In the genomic region with DNA sequence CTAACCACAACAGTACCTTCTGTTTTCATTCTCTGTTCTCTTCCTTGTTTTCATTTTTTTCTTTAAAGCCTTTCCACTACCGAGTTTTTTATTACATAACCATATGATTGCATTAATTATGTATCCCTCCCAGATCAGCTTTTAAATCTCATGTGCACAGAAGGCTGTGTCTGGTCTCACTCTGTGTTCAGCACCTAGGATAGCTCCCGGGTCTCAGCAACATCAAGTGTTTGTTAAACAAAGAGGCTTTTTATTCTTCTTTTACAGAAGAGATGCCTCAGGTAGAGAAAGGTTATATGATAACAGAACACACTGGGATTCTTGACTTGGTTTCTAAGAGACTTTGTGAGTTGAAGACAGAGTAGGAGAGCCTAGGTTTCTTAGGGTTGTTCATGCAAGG, we compare ENCODE assay signal across 23 mouse cellular contexts.
A peak's percentile ranks its signal among the peaks of the same experiment; 100 is the strongest.
DNase-seq lines count a peak whose midpoint lies in the region; ATAC-seq and TF ChIP-seq lines count a peak whose summit lies in the region.
"Had no signal": no experiment of that assay in that cellular context is flagged by ENCODE, and none has a peak within 500 bp of the region (broad histone marks: within the 10 kb centered on the region; RNA-seq: fewer than 3 reads in every experiment).

No protein-coding gene starts in this region.

- WGBS in hindbrain, embryonic 12.5 days = 49% methylated on average over 2 of the region's 2 CpGs
- 41% methylated on average over 2 of the region's 2 CpGs for WGBS in heart, embryonic 12.5 days

- DNase-seq in kidney, postnatal 10 days = peak; percentile 15
- no peak for DNase-seq in kidney, postnatal 14 days
- peak; percentile 16 for DNase-seq in MEL (ENCODE audit: low read depth, low spot score)
- DNase-seq in embryo, embryonic 11.5 days (ENCODE audit: low read depth, low spot score) = peak; percentile 24
- DNase-seq in mesoderm, embryonic 11.5 days (ENCODE audit: low read depth, low spot score) = peak; percentile 22
- no peak for DNase-seq in urinary bladder, postnatal 4 days (ENCODE audit: low spot score in 2 of 2)
- DNase-seq: adrenal gland, postnatal 10 days; B cell, adult 2 months; cerebellum, adult 18-20 months; gastrocnemius, postnatal 36 days; heart, postnatal 14 days; kidney, adult 9 months; lung, adult 18-20 months; lung, postnatal 4 days; thymus, adult 2 months had no signal

- no peak for TF ChIP-seq CTCF in MEL (IDR thresholded peaks at IDR 0.05 in 2 of 3, conservative IDR thresholded peaks at IDR 0.05 in 1 of 3; ENCODE audit: control insufficient read depth in 1 of 3, insufficient read depth in 1 of 3, low read depth in 2 of 3, low read length in 3 of 3, poor library complexity in 1 of 3, severe bottlenecking in 1 of 3)

- no peak for ATAC-seq in hindbrain, embryonic 12.5 days (ENCODE audit: low FRiP score)
- no peak for ATAC-seq in heart, embryonic 12.5 days (ENCODE audit: insufficient number of reproducible peaks, low FRiP score)
- ATAC-seq: forebrain, embryonic 14.5 days; hindbrain, postnatal 0 days had no signal

- no peak overlapping the region for H3K4me2 ChIP-seq in hindbrain, embryonic 12.5 days (replicated peaks)
- no peak overlapping the region for H3K4me2 ChIP-seq in heart, embryonic 12.5 days
- H3K4me2 ChIP-seq: midbrain, embryonic 11.5 days; stomach, embryonic 15.5 days had no signal

- no peaks in the 10 kb centered on the region for H3K36me3 ChIP-seq in MEL (ENCODE audit: control insufficient read depth in 1 of 2, insufficient read depth in 2 of 2, low read length in 2 of 2)
- no peaks in the 10 kb centered on the region for H3K36me3 ChIP-seq in hindbrain, embryonic 12.5 days
- no peaks in the 10 kb centered on the region for H3K36me3 ChIP-seq in heart, embryonic 12.5 days
- H3K36me3 ChIP-seq: heart, embryonic 10.5 days; stomach, embryonic 15.5 days had no signal

- TF ChIP-seq EP300 in MEL (IDR thresholded peaks at IDR 0.05; ENCODE audit: low read depth in 1 of 2, low read length in 2 of 2) = no peak

- no peak overlapping the region for H3K27ac ChIP-seq in MEL (ENCODE audit: control insufficient read depth, low read depth, low read length)
- H3K27ac ChIP-seq in hindbrain, embryonic 12.5 days = no peak overlapping the region
- H3K27ac ChIP-seq in heart, embryonic 12.5 days (ENCODE audit: poor library complexity, severe bottlenecking) = no peak overlapping the region
- H3K27ac ChIP-seq: heart, embryonic 10.5 days; hindbrain, postnatal 0 days; stomach, embryonic 15.5 days had no signal

- no peak overlapping the region for H3K4me3 ChIP-seq in MEL (ENCODE audit: control insufficient read depth in 1 of 2, insufficient read depth in 1 of 2, low read depth in 2 of 2, low read length in 2 of 2)
- H3K4me3 ChIP-seq in hindbrain, embryonic 12.5 days = no peak overlapping the region
- H3K4me3 ChIP-seq in heart, embryonic 12.5 days = no peak overlapping the region
- H3K4me3 ChIP-seq: erythroblast, embryonic 14.5 days; heart, embryonic 10.5 days; stomach, embryonic 15.5 days had no signal

- no peaks in the 10 kb centered on the region for H3K27me3 ChIP-seq in MEL (ENCODE audit: control insufficient read depth in 1 of 2, insufficient read depth in 2 of 2, low read length in 2 of 2)
- no peaks in the 10 kb centered on the region for H3K27me3 ChIP-seq in hindbrain, embryonic 12.5 days
- no peaks in the 10 kb centered on the region for H3K27me3 ChIP-seq in heart, embryonic 12.5 days (replicated peaks)
- H3K27me3 ChIP-seq: stomach, embryonic 15.5 days had no signal

- TF ChIP-seq POLR2A in MEL (IDR thresholded peaks at IDR 0.05; ENCODE audit: control insufficient read depth in 1 of 2, insufficient read depth in 1 of 2, low read depth in 1 of 2, low read length in 2 of 2, poor library complexity in 1 of 2) = no peak

- TF ChIP-seq RAD21 in MEL (IDR thresholded peaks at IDR 0.05; ENCODE audit: low read depth, low read length) = no peak

- no peaks in the 10 kb centered on the region for H3K4me1 ChIP-seq in MEL (ENCODE audit: control insufficient read depth in 1 of 2, insufficient read depth in 2 of 2, low read length in 2 of 2)
- H3K4me1 ChIP-seq in hindbrain, embryonic 12.5 days = no peaks in the 10 kb centered on the region
- no peaks in the 10 kb centered on the region for H3K4me1 ChIP-seq in heart, embryonic 12.5 days (replicated peaks)
- H3K4me1 ChIP-seq: heart, embryonic 10.5 days; stomach, embryonic 15.5 days had no signal

- H3K79me2 ChIP-seq in MEL (ENCODE audit: control insufficient read depth, insufficient read depth, low read length, poor library complexity) = no peaks in the 10 kb centered on the region

- no peaks in the 10 kb centered on the region for H3K9me3 ChIP-seq in MEL (replicated peaks; ENCODE audit: insufficient read depth, low read length)
- H3K9me3 ChIP-seq in hindbrain, embryonic 12.5 days (replicated peaks) = no peaks in the 10 kb centered on the region
- peaks cover 23% of the 10 kb centered on the region; the same call in 1 of the 2 replicates for H3K9me3 ChIP-seq in heart, embryonic 12.5 days (replicated peaks)
- H3K9me3 ChIP-seq: stomach, embryonic 15.5 days had no signal

- no peak overlapping the region for H3K9ac ChIP-seq in MEL (ENCODE audit: control insufficient read depth, low read depth, low read length, poor library complexity, severe bottlenecking)
- H3K9ac ChIP-seq in hindbrain, embryonic 12.5 days = no peak overlapping the region
- H3K9ac ChIP-seq in heart, embryonic 12.5 days = no peak overlapping the region
- H3K9ac ChIP-seq: stomach, embryonic 15.5 days had no signal

TF ChIP-seq in MEL, 35 proteins besides CTCF, POLR2A, EP300 and RAD21:
- TF ChIP-seq NELFE (IDR thresholded peaks at IDR 0.05; ENCODE audit: low read depth, low read length) (no peak), MAFK (IDR thresholded peaks at IDR 0.05; ENCODE audit: borderline replicate concordance, low read depth, low read length) (no peak), BHLHE40 (IDR thresholded peaks at IDR 0.05; ENCODE audit: borderline replicate concordance, low read depth, low read length) (no peak), ETS1 (IDR thresholded peaks at IDR 0.05; ENCODE audit: low read depth, low read length) (no peak)

Comparison
In these comparisons a context has a peak if more than half of its experiments do, and no peak if none do; other contexts are left out.
1. DNase-seq: peak in kidney, postnatal 10 days (single experiment), MEL (single experiment), embryo, embryonic 11.5 days (single experiment) and mesoderm, embryonic 11.5 days (single experiment); none in kidney, postnatal 14 days (single experiment) and urinary bladder, postnatal 4 days (0 of 2).